Mouse (Mus musculus): ENCODE data around the gene Dpm1.

DNA sequence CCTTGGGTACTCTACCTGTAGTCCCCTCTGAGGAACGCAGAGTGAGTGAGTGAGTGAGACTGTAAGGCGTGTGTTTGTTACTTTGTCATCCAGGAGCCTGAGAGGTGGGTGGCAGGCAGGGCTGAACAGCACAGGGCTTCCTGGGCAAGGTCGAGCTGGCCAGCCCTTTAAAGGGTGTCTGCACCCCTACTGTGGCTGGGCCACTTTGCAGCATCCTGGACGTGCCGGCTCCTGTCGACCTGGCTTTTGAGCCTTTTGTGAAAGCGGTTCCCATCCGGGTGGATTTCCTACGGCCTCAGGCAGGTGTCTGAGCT is 60.6 kb downstream of the Dpm1 start:
- no peak for TF ChIP-seq CTCF (IDR thresholded peaks at IDR 0.05; ENCODE audit: low read depth)
- no peak for TF ChIP-seq EP300 (IDR thresholded peaks at IDR 0.05; ENCODE audit: low read depth)

Data from heart, postnatal 0 days (tissue).